Mouse (Mus musculus): ENCODE results near the gene Ubtfl1. TPM values are rescaled to one million over a fixed set of nuclear protein-coding genes. Genes with fewer than 3 reads are reported as not detected.

The Ubtfl1 gene
- not detected for polyA plus RNA-seq (2014; fragmentation: Illumina TruSeq; extraction: RNeasy Lipid Tissue Mini Kit (QIAGEN cat#74804); ENCODE audit: low read depth, low replicate concordance)

DNA sequence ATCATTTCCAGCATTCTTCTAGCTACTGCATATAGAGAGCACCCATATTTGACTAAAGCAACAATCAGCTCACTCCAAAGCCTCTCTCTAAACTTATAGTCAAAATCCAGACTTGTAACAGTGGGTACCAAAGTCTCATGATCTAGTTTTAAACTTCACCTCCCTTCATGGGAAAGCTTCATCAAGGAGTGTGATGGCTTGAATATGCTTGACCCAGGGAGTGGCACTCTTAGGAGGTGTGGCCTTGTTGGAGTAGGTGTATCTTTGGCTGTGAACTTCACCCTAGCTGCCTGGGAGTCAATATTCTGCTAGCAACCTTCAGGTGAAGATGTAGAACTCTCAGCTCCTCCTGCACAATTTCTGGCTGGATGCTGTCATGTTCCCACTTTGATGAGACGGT is at the start of gene Ubtfl1:
Ubtfl1 (plus strand) TSS at position 301 of the 400 bp plus-strand sequence.

DNA sequence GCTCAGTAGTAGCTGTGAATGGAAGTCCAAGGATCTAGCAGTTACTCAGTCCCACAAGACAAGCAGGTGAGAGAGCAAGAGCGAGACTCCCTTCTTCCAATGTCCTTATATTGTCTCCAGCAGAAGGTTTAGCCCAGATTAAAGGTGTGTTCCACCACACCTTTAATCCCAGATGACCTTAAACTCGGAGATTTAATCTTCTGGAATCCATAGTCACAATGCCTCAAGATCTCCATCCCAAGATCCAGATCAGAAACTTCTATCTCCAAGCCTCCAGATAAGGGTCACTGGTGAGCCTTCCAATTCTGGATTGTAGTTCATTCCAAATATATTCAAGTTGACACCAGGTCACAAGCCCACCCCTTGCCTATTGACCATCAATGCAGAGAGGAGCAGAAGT is 1.3 kb upstream of the Ubtfl1 start, which contains the start of gene Naalad2:
Naalad2 (minus strand) TSS at position 101 of the 400 bp plus-strand sequence.

GRCm38 (mm10) chr9:18430354-18430753 is 26.1 kb downstream of the Ubtfl1 start, which contains the start of gene Mbd3l2:
Mbd3l2 (plus strand) TSS chr9:18430654.

Other genes starting within 250 kb of the Ubtfl1 start
- gene Chordc1, start 112.3 kb upstream of the Ubtfl1 start, polyA plus RNA-seq (2014; fragmentation: Illumina TruSeq; extraction: RNeasy Lipid Tissue Mini Kit (QIAGEN cat#74804); ENCODE audit: low read depth, low replicate concordance) = 38.4 TPM
- gene Naalad2, start 1.4 kb upstream of the Ubtfl1 start, polyA plus RNA-seq (2014; fragmentation: Illumina TruSeq; extraction: RNeasy Lipid Tissue Mini Kit (QIAGEN cat#74804); ENCODE audit: low read depth, low replicate concordance) = 10.5 TPM
- not detected for gene Mbd3l2, start 26.2 kb downstream of the Ubtfl1 start, polyA plus RNA-seq (2014; fragmentation: Illumina TruSeq; extraction: RNeasy Lipid Tissue Mini Kit (QIAGEN cat#74804); ENCODE audit: low read depth, low replicate concordance)
- gene Zfp558, start 73.8 kb downstream of the Ubtfl1 start, polyA plus RNA-seq (2014; fragmentation: Illumina TruSeq; extraction: RNeasy Lipid Tissue Mini Kit (QIAGEN cat#74804); ENCODE audit: low read depth, low replicate concordance) = 0.97 TPM
- not detected for gene Mbd3l1, start 73.9 kb downstream of the Ubtfl1 start, polyA plus RNA-seq (2014; fragmentation: Illumina TruSeq; extraction: RNeasy Lipid Tissue Mini Kit (QIAGEN cat#74804); ENCODE audit: low read depth, low replicate concordance)

All from heart, adult 10 weeks (tissue).